Mouse (Mus musculus) small intestine, adult 2 months (tissue): ENCODE data around the gene Gm13723.

Source experiments
- CTCF ChIP-seq: fragments of 200-500 bp; IDR thresholded peaks from 2 replicates; pipeline ENCODE4 v1.5.1; 2012; ENCODE audit warnings: low read depth, mild to moderate bottlenecking, control low read depth, inconsistent platforms, low read length, moderate library complexity, mixed read lengths; ENCODE audit not compliant: insufficient replicate concordance, insufficient read length; ENCODE audit errors: extremely low read depth
- POLR2A ChIP-seq: fragments of 200-500 bp; IDR thresholded peaks from 2 replicates; pipeline ENCODE4 v1.6.1; 2012; ENCODE audit warnings: low read depth, mild to moderate bottlenecking, control low read depth, inconsistent platforms, low read length, moderate library complexity

GRCm38 (mm10) chr2:86874702-86875101, at the start of gene Gm13723:
- TF ChIP-seq CTCF = no peak
- no peak for TF ChIP-seq POLR2A
